Comparison of ENCODE assay signal across 26 mouse cellular contexts in genomic region chr8:88291305-88291690, GRCm38 (mm10). TPM values are rescaled to one million over a fixed set of nuclear protein-coding genes. Genes with fewer than 3 reads are reported as not detected.
DNase-seq lines count a peak whose midpoint lies in the region; ATAC-seq lines count a peak whose summit lies in the region.
"Had no signal": no experiment of that assay in that cellular context is flagged by ENCODE, and none has a peak within 500 bp of the region (broad histone marks: within the 10 kb centered on the region; RNA-seq: fewer than 3 reads in every experiment).

No protein-coding gene starts in this region.

- no peak for ATAC-seq in liver, embryonic 12.5 days
- ATAC-seq: midbrain, embryonic 13.5 days had no signal

- H3K4me2 ChIP-seq in liver, embryonic 12.5 days: no peak overlapping the region
- H3K4me2 ChIP-seq: embryonic facial prominence, embryonic 15.5 days; forebrain, embryonic 12.5 days; heart, embryonic 11.5 days; hindbrain, embryonic 15.5 days; limb, embryonic 13.5 days; midbrain, embryonic 13.5 days; stomach, embryonic 15.5 days had no signal

- no peaks in the 10 kb centered on the region for H3K27me3 ChIP-seq in liver, embryonic 12.5 days (replicated peaks)
- H3K27me3 ChIP-seq: embryonic facial prominence, embryonic 15.5 days; forebrain, embryonic 12.5 days; hindbrain, embryonic 15.5 days; limb, embryonic 13.5 days; midbrain, embryonic 13.5 days; stomach, embryonic 15.5 days had no signal

- 84% methylated on average over 11 of the region's 11 CpGs for WGBS in liver, embryonic 12.5 days (ENCODE audit: insufficient replicate concordance)

- DNase-seq in liver (no peak), 3134 (ENCODE audit: extremely low read depth, insufficient read length, low spot score) (peak; percentile 44)
- DNase-seq in Muller cell, postnatal 12 days (ENCODE audit: inconsistent ontology term): peak; percentile 52
- DNase-seq in natural killer cell, adult 2 months (ENCODE audit: low spot score in 2 of 2): peak; percentile 39 to 68
- no peak for DNase-seq in layer of hippocampus, postnatal 25 days (ENCODE audit: extremely low spot score in 1 of 2, low spot score in 1 of 2)
- DNase-seq in urinary bladder, postnatal 4 days (ENCODE audit: low spot score in 2 of 2): no peak
- DNase-seq: adrenal gland, adult 8-10 months; cerebellum, adult 2 months; cerebellum, postnatal 25 days; gastrocnemius, postnatal 25 days; heart, adult 18-20 months; kidney, adult 18-20 months; kidney, postnatal 36 days; lung, postnatal 36 days; right cerebral cortex, postnatal 4 days; thymus, postnatal 25 days had no signal

- peak overlapping the region; percentile 38; the same call in 1 of the 2 replicates for H3K27ac ChIP-seq in liver, embryonic 12.5 days
- H3K27ac ChIP-seq: embryonic facial prominence, embryonic 10.5 days; embryonic facial prominence, embryonic 15.5 days; forebrain, embryonic 12.5 days; hindbrain, embryonic 15.5 days; layer of hippocampus, adult 2 months; limb, embryonic 13.5 days; midbrain, embryonic 13.5 days; stomach, embryonic 15.5 days had no signal

- no peak overlapping the region for H3K9ac ChIP-seq in liver, embryonic 12.5 days
- H3K9ac ChIP-seq: embryonic facial prominence, embryonic 15.5 days; forebrain, embryonic 12.5 days; hindbrain, embryonic 15.5 days; limb, embryonic 13.5 days; midbrain, embryonic 13.5 days; stomach, embryonic 15.5 days had no signal

- H3K4me1 ChIP-seq in liver, embryonic 12.5 days: peaks cover 93% of the 10 kb centered on the region
- H3K4me1 ChIP-seq: forebrain, embryonic 12.5 days; hindbrain, embryonic 15.5 days; midbrain, embryonic 13.5 days had no signal

- H3K9me3 ChIP-seq in liver, embryonic 12.5 days (replicated peaks): no peaks in the 10 kb centered on the region
- H3K9me3 ChIP-seq: embryonic facial prominence, embryonic 10.5 days; embryonic facial prominence, embryonic 15.5 days; forebrain, embryonic 12.5 days; hindbrain, embryonic 15.5 days; limb, embryonic 13.5 days; midbrain, embryonic 13.5 days; stomach, embryonic 15.5 days had no signal

- H3K4me3 ChIP-seq in liver, embryonic 12.5 days: no peak overlapping the region
- H3K4me3 ChIP-seq: embryonic facial prominence, embryonic 10.5 days; embryonic facial prominence, embryonic 15.5 days; forebrain, embryonic 12.5 days; hindbrain, embryonic 15.5 days; layer of hippocampus, adult 2 months; limb, embryonic 13.5 days; midbrain, embryonic 13.5 days; stomach, embryonic 15.5 days had no signal

- H3K36me3 ChIP-seq in liver, embryonic 12.5 days: peaks cover 13% of the 10 kb centered on the region
- H3K36me3 ChIP-seq: embryonic facial prominence, embryonic 10.5 days; forebrain, embryonic 12.5 days; hindbrain, embryonic 15.5 days; limb, embryonic 13.5 days; midbrain, embryonic 13.5 days; stomach, embryonic 15.5 days had no signal

RNA-seq across cellular contexts. Expression of gene Adcy7, which starts 19.1 kb away (rescaled TPM):
- polyA plus RNA-seq in liver, embryonic 12.5 days (2016; fragmentation: Nextera tagmentation; extraction: Ambion mirVana): 38.0 and 41.6 TPM in 2 replicates
- total RNA-seq in layer of hippocampus, postnatal 25 days (2021): 1 to 10 TPM; 2.7 to 3.2 TPM

Comparison
In these comparisons a context has a peak if more than half of its experiments do, and no peak if none do; other contexts are left out.
1. DNase-seq: peak in 3134 (single experiment), Muller cell, postnatal 12 days (single experiment) and natural killer cell, adult 2 months (2 of 2); none in liver (single experiment), layer of hippocampus, postnatal 25 days (0 of 2) and urinary bladder, postnatal 4 days (0 of 2).